Mouse (Mus musculus) spleen, adult 2 months (tissue): ENCODE data around the gene Tob2.

Source experiments
- CTCF ChIP-seq: fragments of 200-500 bp; IDR thresholded peaks from 2 replicates; pipeline ENCODE4 v1.5.1; 2011; ENCODE audit warnings: mild to moderate bottlenecking, inconsistent platforms; ENCODE audit not compliant: insufficient read depth, insufficient read length, insufficient replicate concordance; ENCODE audit errors: extremely low read depth
- POLR2A ChIP-seq: fragments of 200-500 bp; IDR thresholded peaks from 2 replicates; pipeline ENCODE4 v1.6.1; 2011; ENCODE audit warnings: low read depth, low read length, inconsistent platforms

- TF ChIP-seq CTCF (no peak), POLR2A (no peak)
These were observed 5.5 kb downstream of the Tob2 start for GRCm38 (mm10) chr15:81853081-81853480.
